Comparison of ENCODE assay signal across 10 mouse cellular contexts in the genomic region with DNA sequence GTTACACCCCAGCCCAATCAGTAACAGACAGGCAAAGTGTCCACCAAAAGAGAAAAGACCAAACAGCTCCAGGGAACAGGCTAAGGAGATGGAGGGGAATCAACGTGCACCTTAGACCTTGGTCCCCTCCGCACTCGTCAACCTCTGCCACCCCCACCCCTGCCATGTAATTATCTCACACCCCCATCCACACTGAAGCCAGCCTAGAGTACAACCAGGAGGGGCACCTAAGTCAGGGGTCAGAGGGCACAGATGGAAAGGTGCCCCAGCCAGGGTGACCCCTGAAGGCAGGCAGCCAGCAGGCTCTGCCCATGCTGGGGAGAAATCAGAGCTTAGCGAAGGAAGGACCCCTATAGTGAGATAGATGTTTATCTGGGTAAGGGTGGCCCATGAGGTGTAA. TPM values are rescaled to one million over a fixed set of nuclear protein-coding genes. Genes with fewer than 3 reads are reported as not detected.
DNase-seq lines count a peak whose midpoint lies in the region; ATAC-seq lines count a peak whose summit lies in the region.
"Had no signal": no experiment of that assay in that cellular context is flagged by ENCODE, and none has a peak within 500 bp of the region (broad histone marks: within the 10 kb centered on the region; RNA-seq: fewer than 3 reads in every experiment).

No protein-coding gene starts in this region.

- DNase-seq in kidney, adult 18-20 months: no peak
- DNase-seq in cerebellum, adult 9-10 months: peak; percentile 17
- DNase-seq in liver: peak; percentile 1
- DNase-seq in adrenal gland, postnatal 4 days (ENCODE audit: low spot score in 2 of 2): no peak
- no peak for DNase-seq in embryo, embryonic 10.5 days (ENCODE audit: low spot score)

- H3K9ac ChIP-seq in kidney, embryonic 16.5 days (replicated peaks; ENCODE audit: low read length): no peak overlapping the region
- no peak overlapping the region for H3K9ac ChIP-seq in embryonic facial prominence, embryonic 13.5 days

- peaks cover 66% of the 10 kb centered on the region for H3K4me1 ChIP-seq in kidney, embryonic 16.5 days (ENCODE audit: insufficient read depth, low read length)
- H3K4me1 ChIP-seq in embryonic facial prominence, embryonic 13.5 days: peaks cover 59% of the 10 kb centered on the region

- H3K27me3 ChIP-seq in kidney, embryonic 16.5 days (ENCODE audit: insufficient read depth, low read length): no peaks in the 10 kb centered on the region
- no peaks in the 10 kb centered on the region for H3K27me3 ChIP-seq in embryonic facial prominence, embryonic 13.5 days

- peaks cover 14% of the 10 kb centered on the region for H3K36me3 ChIP-seq in kidney, embryonic 16.5 days (ENCODE audit: insufficient read depth, low read length)
- peaks cover 44% of the 10 kb centered on the region for H3K36me3 ChIP-seq in embryonic facial prominence, embryonic 13.5 days

- ATAC-seq in kidney, embryonic 16.5 days (ENCODE audit: low FRiP score, low TSS enrichment): no peak
- ATAC-seq in embryonic facial prominence, embryonic 13.5 days (ENCODE audit: insufficient number of reproducible peaks, insufficient read depth, low FRiP score, low TSS enrichment, low read depth): no peak

- WGBS in kidney, embryonic 16.5 days: 40% methylated on average over 4 of the region's 4 CpGs
- WGBS in embryonic facial prominence, embryonic 13.5 days: 38% methylated on average over 4 of the region's 4 CpGs

- no peaks in the 10 kb centered on the region for H3K9me3 ChIP-seq in kidney, embryonic 16.5 days (ENCODE audit: low read length)
- H3K9me3 ChIP-seq in embryonic facial prominence, embryonic 13.5 days: no peaks in the 10 kb centered on the region

- H3K4me3 ChIP-seq in kidney, embryonic 16.5 days (ENCODE audit: low read length): no peak overlapping the region
- H3K4me3 ChIP-seq in embryonic facial prominence, embryonic 13.5 days: no peak overlapping the region

- peak overlapping the region; percentile 48 for H3K27ac ChIP-seq in kidney, embryonic 16.5 days (ENCODE audit: low read length)
- H3K27ac ChIP-seq in embryonic facial prominence, embryonic 13.5 days: peak overlapping the region; percentile 2; the same call in 1 of the 2 replicates

- H3K4me2 ChIP-seq in kidney, embryonic 16.5 days (replicated peaks; ENCODE audit: low read depth, low read length): no peak overlapping the region
- H3K4me2 ChIP-seq in embryonic facial prominence, embryonic 13.5 days: no peak overlapping the region

RNA-seq across cellular contexts. Expression of gene Ndufb7, which starts 10.4 kb away (rescaled TPM):
- polyA plus RNA-seq in kidney, embryonic 16.5 days (2015; fragmentation: Nextera tagmentation; extraction: Ambion mirVana): 356 and 362 TPM in 2 replicates
- polyA plus RNA-seq in embryonic facial prominence, embryonic 13.5 days (2015; fragmentation: Nextera tagmentation; extraction: Ambion mirVana): 304 and 312 TPM in 2 replicates
- total RNA-seq in adrenal gland, postnatal 4 days (2021): 100 to 1,000 TPM; 215 to 223 TPM

RNA-seq across cellular contexts. Expression of gene Tecr, which starts 30.9 kb away (rescaled TPM):
- polyA plus RNA-seq in kidney, embryonic 16.5 days (2015; fragmentation: Nextera tagmentation; extraction: Ambion mirVana): 631 and 669 TPM in 2 replicates
- 545 and 624 TPM in 2 replicates for polyA plus RNA-seq in embryonic facial prominence, embryonic 13.5 days (2015; fragmentation: Nextera tagmentation; extraction: Ambion mirVana)
- 100 to 1,000 TPM; 369 to 378 TPM for total RNA-seq in adrenal gland, postnatal 4 days (2021)

RNA-seq across cellular contexts. Expression of gene Dnajb1, which starts 31.1 kb away (rescaled TPM):
- polyA plus RNA-seq in kidney, embryonic 16.5 days (2015; fragmentation: Nextera tagmentation; extraction: Ambion mirVana): 67.5 and 68.0 TPM in 2 replicates
- 63.2 and 68.8 TPM in 2 replicates for polyA plus RNA-seq in embryonic facial prominence, embryonic 13.5 days (2015; fragmentation: Nextera tagmentation; extraction: Ambion mirVana)
- total RNA-seq in adrenal gland, postnatal 4 days (2021): 10 to 100 TPM; 29.4 to 29.9 TPM

RNA-seq across cellular contexts. Expression of gene Olfr370, which starts 41.3 kb away (rescaled TPM):
- not detected in 2 replicates for polyA plus RNA-seq in kidney, embryonic 16.5 days (2015; fragmentation: Nextera tagmentation; extraction: Ambion mirVana)
- polyA plus RNA-seq in embryonic facial prominence, embryonic 13.5 days (2015; fragmentation: Nextera tagmentation; extraction: Ambion mirVana): 0.23 TPM in 1 of 2 replicates, not detected in the other
- total RNA-seq in adrenal gland, postnatal 4 days (2021): not detected
- total RNA-seq: left cerebral cortex, postnatal 14 days had no signal
- polyA plus RNA-seq: gonadal fat pad, adult 2 months; spleen, adult 2 months had no signal

Comparison
In these comparisons a context has a peak if more than half of its experiments do, and no peak if none do; other contexts are left out.
1. DNase-seq: peak in cerebellum, adult 9-10 months (single experiment) and liver (single experiment); none in kidney, adult 18-20 months (single experiment), adrenal gland, postnatal 4 days (0 of 2) and embryo, embryonic 10.5 days (single experiment).